Mouse (Mus musculus) cortical plate, adult 2 months (tissue): ENCODE measurements at regions not wholly inside any gene's neighbourhood (a gene's known extent, or its start where the extent isn't known, plus 50 kb on each side); places are given as distances from the start of the nearest gene placed in this dataset.

Source experiments
- CTCF ChIP-seq: fragments of 200-500 bp; IDR thresholded peaks from 2 replicates; pipeline ENCODE4 v1.5.1; 2011; ENCODE audit warnings: mild to moderate bottlenecking, control low read depth, low read length; ENCODE audit not compliant: insufficient read depth; ENCODE audit errors: extremely low read depth
- POLR2A ChIP-seq: fragments of 200-500 bp; IDR thresholded peaks from 2 replicates; pipeline ENCODE4 v1.6.1; 2011; ENCODE audit warnings: mild to moderate bottlenecking, low read length, control low read depth; ENCODE audit not compliant: insufficient read depth; ENCODE audit errors: extremely low read depth

DNA sequence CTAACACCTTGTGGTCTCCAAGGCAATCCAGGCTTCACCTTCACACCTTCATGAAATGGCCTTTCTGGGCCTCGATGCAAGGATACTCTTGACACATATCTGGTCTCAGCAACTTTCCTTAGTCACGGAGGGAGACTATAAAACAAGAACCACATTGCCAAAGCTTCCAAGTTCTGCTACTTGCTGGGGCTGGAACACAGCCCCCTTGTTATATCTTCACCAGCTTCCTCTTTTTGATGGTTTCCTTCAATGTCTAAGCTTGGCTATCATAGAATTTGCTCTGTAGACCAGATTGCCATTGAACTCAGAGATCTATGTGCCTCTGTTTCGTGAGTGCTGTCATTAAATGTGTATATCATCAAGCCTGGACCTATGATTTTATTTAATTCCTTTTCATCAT lies 530.7 kb upstream of the Zeb2 start:
- TF ChIP-seq CTCF (no peak), POLR2A (no peak)
